Mouse (Mus musculus): ENCODE results near the gene Dnajc25. TPM values are rescaled to one million over a fixed set of nuclear protein-coding genes. Genes with fewer than 3 reads are reported as not detected.

The Dnajc25 gene
- polyA plus RNA-seq, 1 experiment from 2014 or later: 4.9 TPM

DNA sequence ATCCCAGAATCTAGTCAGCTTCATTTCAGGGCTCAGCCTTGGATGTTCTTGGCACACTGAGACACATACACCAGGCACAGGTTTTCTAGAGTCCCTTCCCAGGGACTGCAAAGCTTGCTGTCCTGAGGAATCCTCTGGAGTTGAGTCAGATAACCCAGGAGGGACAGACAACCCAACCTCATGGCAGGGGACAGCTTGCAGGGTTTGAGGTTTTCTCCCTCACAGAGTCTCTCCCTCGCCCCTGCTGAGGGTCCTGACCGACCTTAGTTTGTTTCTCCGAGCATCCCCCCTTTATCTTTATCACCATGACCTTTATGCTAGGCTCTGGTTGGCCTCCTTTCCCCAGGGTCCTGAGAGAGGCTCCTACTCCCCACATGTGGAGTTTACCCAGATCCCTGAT, 42.7 kb downstream of the Dnajc25 start:
- Histone ChIP-seq H3K36me3 (ENCODE audit: control insufficient read depth, insufficient read depth, low read length) (peaks cover 9% of the 10 kb centered on the region; the same call in 1 of the 2 replicates), H3K9ac (ENCODE audit: low read length) (no peak overlapping the region), H3K27me3 (replicated peaks; ENCODE audit: control insufficient read depth, insufficient read depth, low read length) (no peaks in the 10 kb centered on the region), H3K4me1 (ENCODE audit: control insufficient read depth, insufficient read depth, low read length) (no peaks in the 10 kb centered on the region), H3K9me3 (replicated peaks; ENCODE audit: control insufficient read depth, low read length) (no peaks in the 10 kb centered on the region; the same call in 1 of the 2 replicates), H3K4me2 (ENCODE audit: low read length) (no peak overlapping the region), H3K4me3 (ENCODE audit: low read depth, low read length) (no peak overlapping the region), H3K27ac (ENCODE audit: low read depth, low read length) (no peak overlapping the region)
- DNase-seq (ENCODE audit: low spot score) (no peak), ATAC-seq (no peak)
- WGBS: 87% methylated on average over 3 of the region's 3 CpGs

DNA sequence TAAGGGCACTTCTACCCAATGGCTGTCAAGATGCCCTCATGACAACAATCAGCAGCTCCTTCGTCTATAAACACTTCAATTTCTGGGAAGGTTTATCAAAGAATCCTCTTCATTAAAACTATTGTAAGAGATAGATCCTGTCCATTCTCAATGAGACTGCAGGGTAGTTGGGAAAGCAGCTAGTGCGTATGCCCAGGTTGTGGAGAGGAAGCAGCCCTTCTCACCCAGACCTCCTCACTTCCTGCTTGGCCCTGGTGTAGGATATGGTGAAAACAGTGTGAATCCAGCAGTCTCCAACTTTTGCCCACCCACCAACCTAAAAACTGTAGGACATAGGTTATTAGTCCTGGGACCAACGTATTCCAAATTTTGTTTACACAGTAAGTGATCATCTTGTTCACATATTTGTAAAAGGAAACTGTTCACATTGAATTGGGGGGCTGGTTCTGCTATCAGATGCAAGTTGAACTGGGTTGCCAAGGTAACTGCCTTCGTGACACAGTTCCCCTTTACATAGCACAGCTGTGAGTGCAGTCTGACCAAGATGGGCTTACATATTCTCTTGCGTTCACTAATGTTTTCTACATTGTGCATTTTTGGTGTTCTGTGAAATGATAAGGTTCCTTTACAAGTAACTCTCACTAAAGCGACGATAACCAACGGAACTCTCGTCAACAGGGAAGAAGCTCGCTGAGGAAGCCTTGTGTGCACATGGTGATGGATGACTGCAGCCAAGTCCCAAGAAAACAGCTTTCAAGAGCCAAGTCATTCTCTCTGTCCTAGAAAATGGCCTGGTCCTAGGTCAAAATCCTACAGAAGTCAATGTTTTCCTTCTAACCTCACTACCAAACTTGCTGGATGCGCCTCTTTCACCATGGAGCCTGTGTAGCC, 45.8 kb downstream of the Dnajc25 start:
- no peaks in the 10 kb centered on the region for H3K4me1 ChIP-seq (ENCODE audit: control insufficient read depth, insufficient read depth, low read length)
- no peak overlapping the region for H3K4me3 ChIP-seq (ENCODE audit: low read depth, low read length)
- 93% methylated on average over 11 of the region's 11 CpGs for WGBS
- DNase-seq (ENCODE audit: low spot score): no peak
- no peak overlapping the region for H3K27ac ChIP-seq (ENCODE audit: low read depth, low read length)
- H3K9ac ChIP-seq (ENCODE audit: low read length): no peak overlapping the region
- ATAC-seq: no peak
- peaks cover 9% of the 10 kb centered on the region; the same call in 1 of the 2 replicates for H3K36me3 ChIP-seq (ENCODE audit: control insufficient read depth, insufficient read depth, low read length)
- no peaks in the 10 kb centered on the region for H3K27me3 ChIP-seq (replicated peaks; ENCODE audit: control insufficient read depth, insufficient read depth, low read length)
- no peaks in the 10 kb centered on the region for H3K9me3 ChIP-seq (replicated peaks; ENCODE audit: control insufficient read depth, low read length)
- no peak overlapping the region for H3K4me2 ChIP-seq (ENCODE audit: low read length)

DNA sequence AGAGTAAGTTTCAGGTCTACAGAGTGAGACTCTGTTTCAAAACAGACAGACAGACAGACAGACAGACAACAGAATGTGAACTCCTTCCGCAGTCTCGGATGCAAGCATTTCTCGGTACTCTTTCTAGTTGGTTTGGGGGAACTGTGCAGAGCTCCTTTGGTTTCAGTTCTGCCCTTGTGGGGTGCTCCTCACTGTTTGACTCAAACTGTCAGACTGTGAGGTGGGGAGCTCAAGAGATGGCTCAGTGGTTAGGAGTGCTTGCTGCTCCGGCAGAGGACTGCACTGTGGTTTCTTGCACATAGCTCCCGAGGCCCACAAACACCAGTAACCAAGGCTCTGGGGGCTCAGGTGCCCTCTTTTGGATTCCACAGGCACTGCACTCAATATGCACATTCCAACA, 48.2 kb downstream of the Dnajc25 start:
- WGBS: 97% methylated on average over 5 of the region's 5 CpGs
- H3K4me1 ChIP-seq (ENCODE audit: control insufficient read depth, insufficient read depth, low read length): no peaks in the 10 kb centered on the region
- no peaks in the 10 kb centered on the region for H3K27me3 ChIP-seq (replicated peaks; ENCODE audit: control insufficient read depth, insufficient read depth, low read length)
- no peaks in the 10 kb centered on the region for H3K9me3 ChIP-seq (replicated peaks; ENCODE audit: control insufficient read depth, low read length)
- ATAC-seq (no peak), DNase-seq (ENCODE audit: low spot score) (no peak)
- no peak overlapping the region for H3K9ac ChIP-seq (ENCODE audit: low read length)
- no peak overlapping the region for H3K27ac ChIP-seq (ENCODE audit: low read depth, low read length)
- H3K4me3 ChIP-seq (ENCODE audit: low read depth, low read length): no peak overlapping the region
- H3K4me2 ChIP-seq (ENCODE audit: low read length): no peak overlapping the region
- peaks cover 9% of the 10 kb centered on the region; the same call in 1 of the 2 replicates for H3K36me3 ChIP-seq (ENCODE audit: control insufficient read depth, insufficient read depth, low read length)

GRCm38 (mm10) chr4:59043891-59044290, 49.0 kb downstream of the Dnajc25 start:
- no peak overlapping the region for H3K4me2 ChIP-seq (ENCODE audit: low read length)
- DNase-seq (ENCODE audit: low spot score) (no peak), ATAC-seq (no peak)
- H3K9me3 ChIP-seq (replicated peaks; ENCODE audit: control insufficient read depth, low read length): no peaks in the 10 kb centered on the region
- WGBS: 93% methylated on average over 6 of the region's 6 CpGs
- H3K4me3 ChIP-seq (ENCODE audit: low read depth, low read length): no peak overlapping the region
- no peak overlapping the region for H3K9ac ChIP-seq (ENCODE audit: low read length)
- H3K4me1 ChIP-seq (ENCODE audit: control insufficient read depth, insufficient read depth, low read length): no peaks in the 10 kb centered on the region
- peaks cover 9% of the 10 kb centered on the region; the same call in 1 of the 2 replicates for H3K36me3 ChIP-seq (ENCODE audit: control insufficient read depth, insufficient read depth, low read length)
- H3K27me3 ChIP-seq (replicated peaks; ENCODE audit: control insufficient read depth, insufficient read depth, low read length): no peaks in the 10 kb centered on the region
- no peak overlapping the region for H3K27ac ChIP-seq (ENCODE audit: low read depth, low read length)

DNA sequence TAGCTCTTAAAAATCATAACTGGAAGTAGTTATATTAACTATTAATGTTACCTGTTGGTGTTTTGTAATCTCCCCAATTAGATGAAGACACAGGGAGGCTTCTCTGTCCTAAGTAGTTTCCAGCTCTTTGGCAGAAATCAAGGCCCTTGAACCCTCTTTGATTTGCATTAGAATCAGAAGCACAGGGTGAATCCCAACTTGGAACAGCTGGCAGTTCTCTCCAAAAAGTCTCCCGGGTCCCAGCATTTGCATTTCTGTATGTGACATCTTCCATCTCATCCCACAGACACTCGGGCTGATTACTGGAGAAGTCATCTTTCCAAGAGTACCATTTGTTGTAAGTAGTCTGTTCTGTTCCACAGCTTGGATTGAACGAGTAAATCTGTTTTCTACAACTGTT, 52.4 kb downstream of the Dnajc25 start:
- H3K9ac ChIP-seq (ENCODE audit: low read length): no peak overlapping the region
- H3K9me3 ChIP-seq (replicated peaks; ENCODE audit: control insufficient read depth, low read length): no peaks in the 10 kb centered on the region
- WGBS: 33% methylated on average over 3 of the region's 3 CpGs
- no peaks in the 10 kb centered on the region for H3K36me3 ChIP-seq (ENCODE audit: control insufficient read depth, insufficient read depth, low read length)
- H3K4me3 ChIP-seq (ENCODE audit: low read depth, low read length): no peak overlapping the region
- DNase-seq (ENCODE audit: low spot score) (no peak), ATAC-seq (no peak)
- H3K27ac ChIP-seq (ENCODE audit: low read depth, low read length): no peak overlapping the region
- H3K27me3 ChIP-seq (replicated peaks; ENCODE audit: control insufficient read depth, insufficient read depth, low read length): no peaks in the 10 kb centered on the region
- no peak overlapping the region for H3K4me2 ChIP-seq (ENCODE audit: low read length)
- H3K4me1 ChIP-seq (ENCODE audit: control insufficient read depth, insufficient read depth, low read length): no peaks in the 10 kb centered on the region

DNA sequence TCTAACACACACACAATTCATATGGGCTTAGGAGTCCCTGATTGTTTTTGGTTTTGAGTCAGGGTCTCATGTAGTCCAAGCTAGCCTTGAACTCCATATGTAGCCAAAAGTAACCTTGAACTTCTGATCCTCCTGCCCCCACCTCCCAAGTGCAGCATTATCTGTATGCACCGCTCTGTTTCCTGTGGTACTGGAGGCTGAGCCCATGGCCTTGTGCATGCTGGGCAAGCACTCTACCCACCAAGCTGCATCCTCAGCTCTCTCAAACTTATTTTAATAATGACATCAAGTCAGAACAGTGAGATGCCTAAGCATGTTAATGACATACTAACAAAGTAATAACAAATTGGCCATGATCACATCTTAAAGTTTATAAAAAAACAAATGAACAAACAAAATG, 56.2 kb downstream of the Dnajc25 start:
- Histone ChIP-seq H3K9me3 (replicated peaks; ENCODE audit: control insufficient read depth, low read length) (no peaks in the 10 kb centered on the region), H3K27ac (ENCODE audit: low read depth, low read length) (no peak overlapping the region), H3K36me3 (ENCODE audit: control insufficient read depth, insufficient read depth, low read length) (no peaks in the 10 kb centered on the region), H3K4me1 (ENCODE audit: control insufficient read depth, insufficient read depth, low read length) (no peaks in the 10 kb centered on the region), H3K9ac (ENCODE audit: low read length) (no peak overlapping the region), H3K4me2 (ENCODE audit: low read length) (no peak overlapping the region), H3K4me3 (ENCODE audit: low read depth, low read length) (no peak overlapping the region), H3K27me3 (replicated peaks; ENCODE audit: control insufficient read depth, insufficient read depth, low read length) (no peaks in the 10 kb centered on the region)
- DNase-seq (ENCODE audit: low spot score) (no peak), ATAC-seq (no peak)
- WGBS: 95% methylated on average over 1 of the region's 1 CpGs

- Histone ChIP-seq H3K4me3 (ENCODE audit: low read depth, low read length) (no peak overlapping the region), H3K4me2 (ENCODE audit: low read length) (no peak overlapping the region), H3K4me1 (ENCODE audit: control insufficient read depth, insufficient read depth, low read length) (no peaks in the 10 kb centered on the region), H3K27ac (ENCODE audit: low read depth, low read length) (no peak overlapping the region), H3K9me3 (replicated peaks; ENCODE audit: control insufficient read depth, low read length) (no peaks in the 10 kb centered on the region), H3K27me3 (replicated peaks; ENCODE audit: control insufficient read depth, insufficient read depth, low read length) (no peaks in the 10 kb centered on the region), H3K36me3 (ENCODE audit: control insufficient read depth, insufficient read depth, low read length) (no peaks in the 10 kb centered on the region), H3K9ac (ENCODE audit: low read length) (no peak overlapping the region)
- ATAC-seq: no peak
- 91% methylated on average over 3 of the region's 3 CpGs for WGBS
- DNase-seq (ENCODE audit: low spot score): no peak
These were observed 63.1 kb downstream of the Dnajc25 start for GRCm38 (mm10) chr4:59057929-59058328.

GRCm38 (mm10) chr4:59062526-59062925, 67.7 kb downstream of the Dnajc25 start:
- DNase-seq (ENCODE audit: low spot score): no peak

DNA sequence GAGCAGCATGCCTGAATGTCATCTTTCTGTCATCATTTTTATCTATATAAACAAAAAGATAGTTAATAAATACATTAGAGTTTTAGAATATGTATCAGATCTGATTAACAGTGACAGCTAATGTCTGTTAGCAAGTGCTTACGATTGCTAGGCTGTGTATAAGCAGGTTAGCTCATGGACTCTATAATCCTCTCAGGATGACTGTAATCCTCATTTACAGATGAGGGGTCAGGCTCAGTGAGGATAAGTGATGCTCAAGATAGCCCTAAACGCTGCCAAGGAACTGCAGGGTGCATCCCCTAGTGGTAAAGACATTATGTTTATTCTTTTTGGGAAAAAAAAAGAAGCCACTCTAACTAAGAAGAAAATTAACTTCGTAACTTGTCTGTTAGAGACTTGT, 74.4 kb downstream of the Dnajc25 start:
- H3K27ac ChIP-seq (ENCODE audit: low read depth, low read length): no peak overlapping the region
- DNase-seq (ENCODE audit: low spot score) (no peak), ATAC-seq (no peak)
- H3K36me3 ChIP-seq (ENCODE audit: control insufficient read depth, insufficient read depth, low read length): no peaks in the 10 kb centered on the region
- H3K4me2 ChIP-seq (ENCODE audit: low read length): no peak overlapping the region
- no peaks in the 10 kb centered on the region for H3K27me3 ChIP-seq (replicated peaks; ENCODE audit: control insufficient read depth, insufficient read depth, low read length)
- no peak overlapping the region for H3K9ac ChIP-seq (ENCODE audit: low read length)
- H3K9me3 ChIP-seq (replicated peaks; ENCODE audit: control insufficient read depth, low read length): no peaks in the 10 kb centered on the region
- 48% methylated on average over 3 of the region's 3 CpGs for WGBS
- no peaks in the 10 kb centered on the region for H3K4me1 ChIP-seq (ENCODE audit: control insufficient read depth, insufficient read depth, low read length)
- H3K4me3 ChIP-seq (ENCODE audit: low read depth, low read length): no peak overlapping the region

More at GRCm38 (mm10) chr4:59062526-59062925, 67.7 kb downstream of the Dnajc25 start:
- no peaks in the 10 kb centered on the region for H3K4me1 ChIP-seq (ENCODE audit: control insufficient read depth, insufficient read depth, low read length)
- no peaks in the 10 kb centered on the region for H3K9me3 ChIP-seq (replicated peaks; ENCODE audit: control insufficient read depth, low read length)
- H3K36me3 ChIP-seq (ENCODE audit: control insufficient read depth, insufficient read depth, low read length): no peaks in the 10 kb centered on the region
- no peak overlapping the region for H3K27ac ChIP-seq (ENCODE audit: low read depth, low read length)
- no peak overlapping the region for H3K9ac ChIP-seq (ENCODE audit: low read length)
- 79% methylated on average over 12 of the region's 12 CpGs for WGBS
- no peak for ATAC-seq
- no peak overlapping the region for H3K4me3 ChIP-seq (ENCODE audit: low read depth, low read length)
- H3K27me3 ChIP-seq (replicated peaks; ENCODE audit: control insufficient read depth, insufficient read depth, low read length): no peaks in the 10 kb centered on the region
- no peak overlapping the region for H3K4me2 ChIP-seq (ENCODE audit: low read length)
